Mouse (Mus musculus) frontal cortex, postnatal 10 days (tissue): Measurements from ENCODE around the gene Arrb1.

ENCODE experiments used
- DNase-seq, 2 experiments: peaks; one replicate each; pipeline ENCODE4 v3.0.0; 2022; ENCODE audit warnings: low spot score in 2 of 2, mixed read lengths in 1 of 2

Arrb1 gene

DNA sequence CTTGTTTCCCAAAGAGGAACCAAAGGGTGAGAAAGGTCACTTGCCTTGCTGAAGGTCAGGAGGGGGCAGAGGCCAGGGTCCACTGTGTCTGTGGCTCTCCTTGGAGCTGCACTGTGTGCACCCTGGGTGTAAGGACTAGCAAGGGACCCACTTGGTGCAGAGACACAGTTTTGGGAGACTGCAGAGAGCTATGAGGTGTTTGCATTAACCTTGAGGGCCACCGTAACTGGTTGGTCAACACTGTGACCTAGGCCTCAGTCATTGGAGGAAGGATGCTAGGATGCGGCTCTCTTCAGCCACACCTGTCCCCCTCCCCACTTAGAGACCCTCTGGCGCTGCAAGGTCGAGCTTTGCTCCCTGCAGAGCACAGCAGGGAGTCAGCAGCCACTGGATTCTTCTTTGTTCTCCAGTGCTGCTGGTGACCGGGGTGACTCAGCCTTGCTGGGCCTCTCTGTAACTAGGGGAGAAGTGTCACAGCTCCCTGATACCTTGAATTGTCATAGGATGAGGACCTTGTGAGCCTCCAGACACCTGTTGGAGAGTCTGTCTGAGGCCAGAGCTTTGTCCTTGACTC lies 2.0 kb downstream of the Arrb1 start:
- DNase-seq, result no peak

DNA sequence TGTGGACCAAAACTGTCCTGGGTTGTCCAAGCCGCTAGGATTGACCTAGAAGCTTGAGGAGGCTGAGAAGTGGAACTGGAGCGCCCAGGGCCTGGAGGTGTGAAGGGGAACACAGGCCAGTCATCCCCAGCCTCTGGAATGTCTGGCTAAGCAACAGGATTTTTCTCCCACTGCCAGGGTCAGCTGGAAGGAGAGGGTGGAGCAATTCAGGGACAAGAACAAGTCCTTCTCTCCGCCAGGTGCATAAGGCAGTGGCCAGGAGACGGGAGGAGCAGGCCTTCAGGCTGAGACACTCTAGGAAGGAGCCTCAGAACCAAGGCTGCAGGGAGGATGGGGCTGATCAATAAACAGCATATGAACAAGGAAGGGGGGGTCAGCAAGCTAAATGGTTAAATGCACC lies 3.2 kb downstream of the Arrb1 start:
- no peak for DNase-seq

DNA sequence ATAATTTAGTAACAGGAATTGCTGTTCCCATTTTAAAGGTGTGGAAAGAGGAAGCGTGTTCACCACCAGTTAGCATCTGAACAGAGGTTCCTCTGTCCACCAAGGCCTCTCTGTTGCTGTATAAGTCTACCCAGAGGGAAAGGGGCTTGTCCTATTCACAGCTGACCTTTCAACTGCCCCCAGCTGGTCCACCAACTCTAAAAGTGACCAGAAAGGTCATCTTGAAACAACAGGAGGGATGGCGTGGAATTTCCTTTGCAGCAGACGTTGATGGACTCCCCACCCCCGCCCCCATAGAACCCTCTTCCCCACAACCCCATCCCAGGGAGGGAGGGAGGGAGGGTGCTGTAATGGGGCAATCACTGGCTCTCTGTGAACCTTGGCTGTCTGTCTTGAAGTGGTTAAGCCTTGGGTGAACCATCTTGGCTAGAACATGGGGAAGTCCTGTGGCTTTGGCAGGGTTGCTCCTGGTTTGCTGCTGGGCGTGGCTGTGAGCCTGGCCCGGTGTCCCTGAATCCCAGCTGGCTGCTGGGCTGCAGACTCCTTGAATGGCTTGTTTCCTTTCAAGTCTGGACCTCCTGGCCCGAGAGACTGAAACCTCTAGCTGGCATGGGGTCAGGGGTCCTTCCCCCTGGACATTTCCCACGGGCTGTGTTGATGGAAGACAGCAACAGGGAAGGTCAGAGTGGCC lies 4.1 kb downstream of the Arrb1 start:
- peak in 1 of 2 experiments; percentile 75 for DNase-seq

DNA sequence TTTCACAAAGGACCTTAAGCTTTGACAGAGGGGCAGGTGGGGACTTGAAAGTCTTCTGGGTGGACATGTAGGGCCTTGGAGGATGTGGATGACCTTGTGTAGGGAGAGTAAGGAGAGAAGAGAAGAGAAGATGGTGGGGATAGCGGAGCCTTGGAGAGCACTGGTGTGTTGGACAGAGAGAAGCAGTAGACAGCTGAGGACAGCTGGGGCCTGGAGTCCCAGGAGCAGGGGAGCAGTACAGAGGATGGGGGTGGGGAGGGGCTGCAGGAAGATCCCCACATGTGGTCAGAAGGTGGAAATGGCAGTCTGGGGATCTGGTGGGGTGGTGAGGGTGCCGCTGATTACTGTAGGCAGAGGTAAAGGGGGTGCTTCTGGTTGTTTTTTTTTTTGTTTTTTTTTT lies 4.8 kb downstream of the Arrb1 start:
- no peak for DNase-seq

DNA sequence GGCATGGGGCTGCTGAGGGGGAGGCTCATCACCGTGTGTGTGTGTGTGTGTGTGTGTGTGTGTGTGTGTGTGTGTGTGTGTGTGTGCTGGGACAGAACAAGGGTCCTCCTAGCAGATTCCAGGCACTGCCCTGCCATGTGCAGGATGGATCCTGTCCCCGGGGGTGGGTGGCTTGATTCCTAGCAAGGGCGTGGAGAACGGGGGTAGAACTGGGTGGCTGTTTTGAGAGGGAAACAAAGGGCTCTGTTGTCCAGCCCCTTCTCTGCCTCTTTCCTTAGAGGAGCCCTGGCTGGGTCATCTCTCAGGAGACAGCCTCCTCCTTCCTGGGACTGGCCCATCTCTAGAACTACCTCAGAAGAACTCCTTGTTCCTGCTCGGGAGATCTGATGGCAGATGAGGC lies 5.9 kb downstream of the Arrb1 start:
- no peak for DNase-seq

DNA sequence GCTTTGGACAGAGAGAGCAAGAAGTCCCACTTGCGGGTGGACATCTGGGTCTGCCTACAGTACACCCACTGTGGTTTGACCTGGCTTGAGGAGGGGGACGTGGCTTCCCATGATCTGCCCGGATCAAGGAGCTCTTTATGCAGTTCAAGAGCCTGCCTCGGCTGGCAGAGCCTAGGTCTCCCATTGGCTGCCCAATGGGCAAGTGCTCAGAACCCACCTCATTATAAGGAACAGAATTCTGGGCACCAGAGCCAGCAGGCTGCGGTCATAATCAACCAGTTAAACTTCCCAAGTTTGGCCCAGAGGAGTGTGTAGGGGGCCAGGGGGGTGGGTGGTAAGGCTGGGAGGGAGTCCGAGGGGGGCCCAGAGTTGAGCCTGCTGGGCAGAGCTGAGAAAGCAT lies 9.0 kb downstream of the Arrb1 start:
- peak; percentile 57 to 71 for DNase-seq

DNA sequence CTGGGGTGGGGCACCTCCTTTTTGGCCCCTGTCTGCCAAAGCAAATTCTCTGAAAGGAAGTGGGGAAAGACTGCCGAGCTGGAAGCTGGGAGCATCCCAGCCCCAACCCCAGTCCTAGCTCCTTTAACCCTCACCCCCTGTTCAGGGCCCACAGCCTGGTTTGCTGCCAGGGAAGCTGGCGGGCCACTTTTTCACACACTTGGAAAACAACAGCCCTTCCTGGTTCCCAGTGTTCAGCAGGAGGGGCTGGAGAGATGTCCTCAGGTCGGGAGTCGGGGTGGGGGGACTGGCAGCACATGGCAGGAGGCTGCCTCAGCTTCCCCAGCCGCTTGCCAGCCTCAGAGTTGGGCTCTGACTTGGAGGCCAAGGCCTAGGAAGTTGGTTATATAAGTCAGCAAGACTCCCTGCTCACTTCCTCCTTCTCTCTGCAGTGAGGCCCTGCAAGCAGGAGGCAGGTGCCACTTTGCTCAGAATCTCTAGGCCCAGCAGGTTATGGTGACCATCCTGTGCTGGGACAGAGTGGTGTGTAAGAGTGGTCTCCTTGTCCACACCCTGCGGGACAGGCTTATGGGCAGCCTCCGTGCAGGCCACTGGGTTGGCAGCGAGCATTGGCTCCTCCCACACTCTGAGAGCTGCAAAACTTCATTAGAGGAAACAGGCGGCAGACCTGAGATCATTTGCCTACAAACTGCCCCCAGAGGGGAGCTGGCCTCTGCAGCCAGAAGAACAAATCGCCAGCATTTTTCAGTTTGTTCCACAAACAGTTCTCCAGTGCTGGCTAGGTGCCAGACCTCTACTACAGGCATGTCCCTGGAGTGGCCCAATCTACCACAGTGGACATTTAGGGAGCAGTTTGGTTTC lies 10.8 kb downstream of the Arrb1 start:
- peak in 1 of 2 experiments; percentile 49 for DNase-seq

DNA sequence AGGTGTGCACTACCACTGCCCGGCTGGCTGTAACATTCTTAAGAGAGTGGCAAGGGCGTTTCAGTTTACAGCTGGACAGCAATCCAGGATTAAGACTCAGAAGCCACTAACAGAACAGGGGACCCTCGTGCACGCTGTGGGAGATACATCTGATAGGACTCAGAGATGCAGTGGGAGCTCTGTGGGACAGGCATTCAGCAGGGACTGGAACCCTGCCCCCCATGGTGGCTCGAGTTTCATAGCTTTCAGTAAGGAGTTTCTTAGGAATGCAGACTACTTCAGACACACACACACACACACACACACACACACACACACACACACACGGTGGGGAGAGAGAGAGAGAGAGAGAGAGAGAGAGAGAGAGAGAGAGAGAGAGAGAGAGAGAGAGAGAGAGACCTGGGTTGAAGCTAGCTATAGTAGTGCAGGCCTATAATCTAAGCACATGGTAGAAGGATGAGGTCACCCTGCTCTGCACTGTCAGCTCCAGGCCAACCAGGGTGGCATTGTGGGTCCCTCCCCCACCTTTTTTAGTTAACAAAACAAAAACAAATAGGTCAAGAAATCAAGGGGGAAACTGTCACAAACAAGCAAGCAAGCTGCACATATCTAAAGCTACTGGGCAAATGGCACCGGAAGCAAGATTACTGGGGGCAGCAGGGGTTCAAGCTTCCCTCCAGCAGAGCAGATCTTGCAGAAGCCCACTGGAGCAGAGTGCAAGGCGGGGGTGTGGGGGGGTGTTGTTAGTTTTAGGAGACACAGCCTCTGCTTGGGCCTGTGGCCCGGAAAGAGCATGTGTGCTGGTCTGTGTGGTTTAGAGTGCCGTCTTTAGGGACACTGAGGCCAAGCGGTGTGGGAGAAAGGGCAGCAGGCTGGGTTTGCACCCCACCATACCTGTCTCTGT lies 12.6 kb downstream of the Arrb1 start:
- DNase-seq, result no peak

DNA sequence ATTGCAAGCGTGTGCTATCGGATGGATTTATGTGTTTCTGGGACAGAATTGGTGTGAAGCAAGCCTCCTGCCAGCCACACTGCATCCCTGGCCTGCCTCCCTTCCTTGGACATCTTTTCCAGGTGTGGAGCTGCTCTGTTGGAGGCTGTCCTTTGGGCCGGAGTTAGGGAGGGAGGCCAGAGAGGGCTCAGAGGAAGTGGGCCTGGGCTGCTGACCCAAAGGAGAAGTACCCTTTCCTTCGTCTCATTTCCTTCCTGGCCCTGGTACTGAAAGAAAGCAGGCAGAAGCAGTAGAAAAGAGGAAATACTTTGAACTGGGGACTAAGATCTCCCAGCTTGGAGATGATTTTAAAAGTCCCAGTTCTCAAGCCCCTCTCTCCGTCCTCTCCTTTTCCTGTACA lies 14.4 kb downstream of the Arrb1 start:
- DNase-seq, result no peak

DNA sequence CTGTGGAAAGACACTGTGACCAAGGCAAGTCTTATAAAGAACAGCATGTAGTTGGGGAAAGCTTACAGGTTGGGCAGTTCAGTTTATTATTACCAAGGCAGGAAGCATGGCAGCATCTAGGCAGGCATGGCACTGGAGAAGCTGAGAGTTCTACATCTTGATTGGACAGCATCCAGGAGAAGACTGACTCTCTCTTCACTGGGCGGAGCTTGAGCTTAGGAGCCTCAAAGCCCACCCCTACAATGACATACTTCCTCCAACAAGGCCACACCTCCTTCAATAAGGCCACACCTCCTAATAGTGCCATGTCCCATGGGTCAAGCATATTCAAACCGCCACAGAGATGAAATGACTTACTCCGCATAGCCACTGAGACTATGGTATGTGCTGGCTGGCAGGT lies 16.4 kb downstream of the Arrb1 start:
- no peak for DNase-seq

DNA sequence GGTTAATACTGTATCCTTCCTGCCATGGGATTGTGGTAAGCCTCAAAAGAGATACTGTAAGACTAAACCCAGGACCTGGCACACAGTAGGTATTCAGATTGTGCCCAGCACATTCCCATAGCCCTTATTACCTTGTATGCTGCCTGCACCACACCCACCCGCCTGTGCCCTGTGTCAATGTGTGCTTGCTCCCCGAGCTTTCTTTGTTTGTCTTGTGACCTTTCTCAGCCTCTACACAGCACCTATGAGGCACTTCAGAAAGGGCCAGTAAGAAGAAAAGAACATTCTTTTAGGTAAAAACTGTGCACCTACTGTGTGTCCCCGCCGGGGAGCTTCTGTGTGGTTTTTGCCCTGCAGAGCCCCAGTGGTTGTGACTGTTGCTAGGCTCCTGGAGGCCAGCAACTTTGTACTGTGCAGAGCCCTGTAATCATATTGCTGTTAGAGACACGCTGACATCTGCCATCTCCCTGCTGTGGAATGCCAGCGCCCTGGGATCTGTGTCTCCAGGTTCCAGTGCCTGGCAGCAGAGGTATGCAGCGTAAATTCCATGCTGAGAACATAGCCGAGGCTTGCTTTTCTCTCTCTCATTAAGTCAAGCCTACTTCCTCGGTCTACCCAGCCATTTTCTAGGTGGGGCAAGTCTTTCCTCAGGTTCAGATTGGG lies 18.1 kb downstream of the Arrb1 start:
- no peak for DNase-seq

DNA sequence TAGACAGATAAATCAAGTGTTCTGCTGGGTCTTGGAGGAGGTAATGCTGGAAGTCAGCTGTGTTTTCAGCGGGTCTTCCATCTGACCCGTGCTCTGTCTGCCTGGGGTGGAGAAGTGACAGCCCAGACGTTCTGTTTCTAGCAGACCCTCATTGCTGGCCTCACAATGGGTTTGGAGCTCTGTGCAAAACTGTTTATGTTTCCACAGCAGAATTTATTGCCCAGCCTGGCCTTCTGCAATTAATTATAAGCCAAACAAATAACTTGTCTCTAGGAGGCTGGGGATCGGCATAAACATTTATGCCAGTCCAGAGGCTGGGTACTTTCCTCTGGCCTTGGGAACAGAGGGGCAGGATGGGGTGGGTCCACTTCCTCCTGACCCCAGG lies 18.6 kb downstream of the Arrb1 start:
- no peak for DNase-seq

DNA sequence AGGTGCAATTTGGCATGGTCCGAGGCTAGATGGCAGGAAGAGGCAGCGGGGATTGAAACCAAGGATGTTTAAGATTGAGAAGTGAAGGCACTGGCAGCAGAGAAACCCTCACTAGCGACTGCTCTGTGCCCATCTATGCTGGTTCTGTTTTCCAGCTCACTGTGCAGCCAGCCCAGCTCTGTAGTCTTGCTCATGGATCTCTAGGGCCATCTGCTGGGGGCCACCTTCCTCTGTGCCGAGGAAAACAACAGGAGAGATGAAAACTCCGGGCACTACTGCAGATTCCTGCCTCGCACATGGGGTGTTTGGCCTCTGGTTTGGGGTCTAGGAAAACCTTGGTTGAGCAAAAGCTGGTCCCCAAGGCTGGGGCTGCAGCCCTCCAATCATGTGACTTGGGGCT lies 20.6 kb downstream of the Arrb1 start:
- DNase-seq, result peak in 1 of 2 experiments; percentile 58

DNA sequence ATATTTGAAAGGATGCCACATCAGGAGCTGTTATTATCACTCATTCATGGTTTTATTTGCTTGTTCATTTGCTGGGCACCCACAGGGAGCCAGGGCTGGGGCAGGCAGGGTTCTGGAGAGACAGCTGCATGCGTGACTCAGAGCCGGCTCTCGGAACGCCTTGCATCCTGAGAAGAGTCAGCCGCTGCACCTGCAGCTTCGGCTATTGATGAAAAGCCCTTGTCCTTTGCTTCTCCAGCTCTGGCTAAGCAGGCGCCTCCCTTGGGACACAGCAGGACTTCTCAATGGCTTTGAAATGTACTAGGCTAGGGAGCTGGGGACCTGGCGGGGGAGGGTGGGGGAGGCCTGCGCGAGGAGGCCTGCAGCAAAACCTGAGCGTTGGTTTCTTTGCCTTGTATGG lies 23.8 kb downstream of the Arrb1 start:
- DNase-seq, result no peak

DNA sequence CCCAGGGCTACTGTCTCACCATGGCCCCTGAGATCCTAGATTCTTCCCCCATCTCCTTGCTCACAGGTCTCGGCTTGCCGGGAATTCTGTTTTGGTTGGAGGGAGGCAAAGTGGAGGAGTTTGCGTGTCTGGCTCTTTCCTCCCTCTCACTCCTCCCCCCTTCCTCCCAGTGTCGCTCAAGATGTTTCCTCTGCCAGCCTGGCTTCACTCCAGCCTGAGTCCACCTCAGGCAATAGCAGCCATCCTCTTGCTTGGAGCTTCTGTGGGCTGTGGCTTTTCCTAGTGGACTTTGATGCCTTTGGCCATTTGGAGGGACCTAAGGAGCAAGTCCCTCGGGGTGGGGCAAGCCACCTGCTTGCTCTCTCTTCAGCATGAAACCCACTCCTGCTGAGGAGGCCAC lies 27.2 kb downstream of the Arrb1 start:
- DNase-seq, result peak in 1 of 2 experiments; percentile 49

DNA sequence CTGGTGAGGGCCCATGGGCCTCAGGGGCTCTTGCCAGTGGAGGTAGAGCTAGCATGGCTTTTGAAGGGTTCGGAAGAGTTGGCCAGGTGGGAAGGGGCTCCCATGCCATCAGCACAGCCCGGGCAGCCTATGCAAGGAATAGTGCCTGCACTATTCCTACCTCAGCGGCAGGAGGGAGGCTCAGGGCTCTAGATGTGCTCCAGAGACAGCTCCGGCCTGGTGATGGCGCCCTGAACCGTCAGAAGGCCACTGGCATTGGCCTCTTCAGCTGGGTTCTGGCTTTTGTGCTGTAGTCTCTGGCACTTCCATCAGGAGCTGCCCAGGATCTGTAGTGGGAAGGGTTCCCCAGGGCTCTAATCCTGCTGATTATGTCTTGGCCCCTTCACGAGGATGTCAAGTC lies 28.0 kb downstream of the Arrb1 start:
- DNase-seq, result no peak

DNA sequence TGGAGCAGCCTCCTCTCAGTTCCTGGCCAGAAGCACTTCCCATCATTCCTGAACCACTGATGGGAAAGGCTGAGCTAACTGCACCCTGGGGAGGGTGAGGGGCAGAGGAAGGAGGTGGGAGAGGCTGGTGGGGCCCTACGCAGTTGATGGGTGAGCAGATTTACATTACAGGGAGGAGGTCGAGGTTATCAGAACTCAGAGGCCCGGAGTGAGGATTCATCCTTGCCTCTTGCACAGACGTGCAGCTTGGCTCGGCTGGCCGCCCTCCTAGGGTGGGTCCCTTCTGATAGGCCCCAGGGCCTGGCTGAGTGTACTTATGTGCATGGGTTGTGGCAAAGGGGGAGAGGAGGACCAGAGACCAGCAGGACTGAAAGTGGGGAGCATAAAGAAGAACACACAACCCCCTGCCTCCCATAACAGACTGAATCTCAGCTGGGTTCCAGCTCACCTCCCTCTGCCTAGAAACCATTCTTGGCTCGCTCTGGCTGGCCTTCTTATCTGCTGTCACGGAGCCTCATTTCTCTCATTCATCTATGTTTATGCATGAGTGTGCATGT lies 30.1 kb downstream of the Arrb1 start:
- no peak for DNase-seq

DNA sequence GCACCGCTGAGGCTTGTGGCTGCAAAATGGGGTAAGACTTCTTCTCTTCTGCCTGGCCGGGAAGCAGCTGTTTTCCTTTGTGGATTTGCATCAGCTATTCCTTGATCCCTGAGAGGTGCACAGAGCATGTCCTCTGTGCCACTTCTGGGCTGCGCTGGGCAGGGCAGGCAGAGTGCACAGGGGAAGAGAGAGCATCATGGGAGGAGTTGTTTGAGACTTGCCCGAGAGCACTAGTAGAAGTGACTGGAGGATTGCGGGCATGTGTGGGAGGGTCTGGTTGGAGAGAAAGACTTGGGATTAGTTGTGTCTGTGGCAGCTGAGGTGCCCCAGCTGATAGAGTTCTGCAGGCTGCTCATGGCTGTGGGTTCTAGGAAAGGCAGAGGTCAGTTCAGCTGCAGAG lies 35.4 kb downstream of the Arrb1 start:
- no peak for DNase-seq

DNA sequence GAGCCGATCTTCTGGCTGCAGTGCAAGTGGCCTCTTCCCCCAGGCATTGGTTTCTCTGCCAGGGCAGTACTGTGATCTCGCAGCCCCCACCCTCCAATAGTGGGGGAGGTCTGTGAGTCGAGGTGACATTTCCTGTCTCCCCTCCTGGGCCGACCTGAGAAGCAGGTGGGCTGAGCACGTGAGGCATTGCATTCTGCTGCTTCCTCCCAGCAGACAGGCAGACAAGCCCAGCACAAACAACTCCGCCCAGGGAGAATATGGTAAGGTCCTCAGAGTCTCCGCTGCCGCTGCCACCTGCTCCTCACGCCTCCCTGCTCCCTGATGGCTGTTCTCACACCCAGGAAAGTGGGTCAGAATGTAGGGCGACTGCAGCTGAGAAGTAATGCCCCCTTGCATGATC lies 37.7 kb downstream of the Arrb1 start:
- no peak for DNase-seq

DNA sequence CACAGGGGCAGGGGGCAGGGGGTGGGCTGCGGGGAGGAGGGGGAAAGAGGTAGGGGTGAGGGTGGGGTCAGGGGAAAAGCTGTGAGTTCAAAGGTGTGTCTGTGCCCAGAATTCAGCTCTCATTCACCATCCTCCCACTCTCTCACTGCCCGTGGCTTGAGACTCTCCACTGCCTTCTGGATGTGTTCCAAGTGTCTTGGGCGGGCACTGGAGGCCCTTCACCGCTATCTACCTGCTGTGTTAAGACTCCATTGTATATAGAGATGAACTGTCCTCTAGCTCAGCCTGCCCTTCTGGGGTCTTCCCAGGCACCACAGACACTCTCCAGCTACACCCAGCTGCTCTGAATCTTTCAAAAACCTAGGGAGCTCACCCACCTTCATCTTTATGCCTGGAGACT lies 38.1 kb downstream of the Arrb1 start:
- DNase-seq, result no peak

DNA sequence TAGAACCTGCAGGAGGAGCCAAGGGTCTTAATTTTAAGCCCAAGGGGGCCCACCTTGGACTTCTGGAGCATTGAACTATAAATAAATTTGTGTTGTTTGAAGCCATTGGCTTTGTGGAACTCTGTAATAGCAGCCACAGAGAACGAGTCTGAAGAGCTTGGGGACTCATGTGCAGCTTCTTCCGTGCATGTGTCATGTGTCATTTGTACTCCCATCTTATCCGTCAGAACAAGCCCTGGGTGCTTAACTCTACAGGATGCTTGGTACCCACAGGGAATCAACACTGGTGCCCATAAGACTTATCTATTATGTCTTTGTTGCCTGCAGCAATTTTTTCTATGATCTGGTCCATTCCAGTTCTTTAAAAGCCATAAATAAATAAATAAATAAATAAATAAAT lies 43.0 kb downstream of the Arrb1 start:
- DNase-seq, result no peak
